In genomic region chr12:84114153-84114994, GRCm38 (mm10) we compare ENCODE assay signal across 8 mouse cellular contexts. TPM values are rescaled to one million over a fixed set of nuclear protein-coding genes. Genes with fewer than 3 reads are reported as not detected.
A peak's percentile ranks its signal among the peaks of the same experiment; 100 is the strongest.
DNase-seq lines count a peak whose midpoint lies in the region; ATAC-seq and TF ChIP-seq lines count a peak whose summit lies in the region.

Dnal1 (plus strand) TSS chr12:84114366.

- DNase-seq in A20 (ENCODE audit: low read depth, low spot score) = peak; percentile 94
- DNase-seq in heart, adult 9 months (ENCODE audit: low spot score in 2 of 2) = peak; percentile 82 to 84
- peak; percentile 92 for DNase-seq in kidney, adult 9 months
- DNase-seq in spleen, adult 2 months (ENCODE audit: low read depth in 1 of 2, low spot score in 2 of 2) = peak; percentile 49 to 69

- ATAC-seq in embryonic facial prominence, embryonic 15.5 days (ENCODE audit: insufficient number of reproducible peaks, low FRiP score, low TSS enrichment, low read depth) = peak; percentile 96
- ATAC-seq in limb, embryonic 13.5 days (ENCODE audit: low FRiP score, low read depth) = peak; percentile 98
- peak; percentile 98 for ATAC-seq in midbrain, embryonic 15.5 days (replicated peaks)

- H3K4me3 ChIP-seq in bone marrow, adult 2 months (replicated peaks; ENCODE audit: control insufficient read depth, low read depth, low read length) = peak within 1 kb of the TSS; percentile 66
- H3K4me3 ChIP-seq in embryonic facial prominence, embryonic 15.5 days (replicated peaks) = peak within 1 kb of the TSS; percentile 85
- H3K4me3 ChIP-seq in limb, embryonic 13.5 days = peak within 1 kb of the TSS; percentile 79
- peak within 1 kb of the TSS; percentile 97 for H3K4me3 ChIP-seq in midbrain, embryonic 15.5 days
- peak within 1 kb of the TSS; percentile 68 for H3K4me3 ChIP-seq in spleen, adult 2 months (ENCODE audit: extremely low read depth, insufficient read depth, insufficient read length)

- no peaks in the 10 kb centered on the region for H3K4me1 ChIP-seq in bone marrow, adult 2 months (ENCODE audit: control insufficient read depth, insufficient read depth, low read length)
- H3K4me1 ChIP-seq in embryonic facial prominence, embryonic 15.5 days = peaks cover 9% of the 10 kb centered on the region
- H3K4me1 ChIP-seq in limb, embryonic 13.5 days = peaks cover 9% of the 10 kb centered on the region
- H3K4me1 ChIP-seq in midbrain, embryonic 15.5 days = peaks cover 10% of the 10 kb centered on the region
- peaks cover 3% of the 10 kb centered on the region; the same call in 1 of the 2 replicates for H3K4me1 ChIP-seq in spleen, adult 2 months (ENCODE audit: control insufficient read depth, insufficient read depth, insufficient read length)

- peak within 1 kb of the TSS; percentile 62 for H3K4me2 ChIP-seq in embryonic facial prominence, embryonic 15.5 days (replicated peaks)
- peak within 1 kb of the TSS; percentile 82 for H3K4me2 ChIP-seq in limb, embryonic 13.5 days (replicated peaks)
- peak within 1 kb of the TSS; percentile 64 for H3K4me2 ChIP-seq in midbrain, embryonic 15.5 days

- H3K36me3 ChIP-seq in embryonic facial prominence, embryonic 15.5 days = no peaks in the 10 kb centered on the region
- no peaks in the 10 kb centered on the region for H3K36me3 ChIP-seq in limb, embryonic 13.5 days
- H3K36me3 ChIP-seq in midbrain, embryonic 15.5 days (replicated peaks) = no peaks in the 10 kb centered on the region
- H3K36me3 ChIP-seq in spleen, adult 2 months (ENCODE audit: control insufficient read depth, insufficient read depth, low read length) = no peaks in the 10 kb centered on the region

- no peaks in the 10 kb centered on the region for H3K27me3 ChIP-seq in embryonic facial prominence, embryonic 15.5 days
- no peaks in the 10 kb centered on the region for H3K27me3 ChIP-seq in limb, embryonic 13.5 days
- no peaks in the 10 kb centered on the region for H3K27me3 ChIP-seq in midbrain, embryonic 15.5 days (replicated peaks)
- no peaks in the 10 kb centered on the region for H3K27me3 ChIP-seq in spleen, adult 2 months (ENCODE audit: control insufficient read depth, insufficient read depth, low read length)

- H3K9me3 ChIP-seq in embryonic facial prominence, embryonic 15.5 days (replicated peaks) = no peaks in the 10 kb centered on the region
- no peaks in the 10 kb centered on the region for H3K9me3 ChIP-seq in limb, embryonic 13.5 days
- no peaks in the 10 kb centered on the region for H3K9me3 ChIP-seq in midbrain, embryonic 15.5 days

- peak within 1 kb of the TSS; percentile 31 for H3K9ac ChIP-seq in embryonic facial prominence, embryonic 15.5 days
- peak within 1 kb of the TSS; percentile 76 for H3K9ac ChIP-seq in limb, embryonic 13.5 days
- peak within 1 kb of the TSS; percentile 78 for H3K9ac ChIP-seq in midbrain, embryonic 15.5 days

- H3K27ac ChIP-seq in bone marrow, adult 2 months (ENCODE audit: control insufficient read depth, insufficient read depth, low read depth, low read length, poor library complexity) = no peak within 1 kb of the TSS
- H3K27ac ChIP-seq in embryonic facial prominence, embryonic 15.5 days (replicated peaks) = 0 out of 2 replicates have a peak within 1 kb of the TSS, but pooled peaks have one; percentile 44
- H3K27ac ChIP-seq in limb, embryonic 13.5 days = 0 out of 2 replicates have a peak within 1 kb of the TSS, but pooled peaks have one; percentile 28
- H3K27ac ChIP-seq in midbrain, embryonic 15.5 days = peak within 1 kb of the TSS; percentile 84
- H3K27ac ChIP-seq in spleen, adult 2 months (ENCODE audit: insufficient read depth, low read length) = no peak within 1 kb of the TSS

- TF ChIP-seq CTCF in bone marrow, adult 2 months (IDR thresholded peaks at IDR 0.05; ENCODE audit: control insufficient read depth, insufficient read depth, low read length) = no peak
- no peak for TF ChIP-seq CTCF in spleen, adult 2 months (IDR thresholded peaks at IDR 0.05; ENCODE audit: extremely low read depth, insufficient read depth, insufficient read length, insufficient replicate concordance)

- TF ChIP-seq POLR2A in bone marrow, adult 2 months (IDR thresholded peaks at IDR 0.05; ENCODE audit: borderline replicate concordance, control insufficient read depth, low read depth, low read length) = no peak
- no peak for TF ChIP-seq POLR2A in spleen, adult 2 months (IDR thresholded peaks at IDR 0.05; ENCODE audit: low read depth, low read length)

- 3% methylated on average over 34 of the region's 35 CpGs for WGBS in bone marrow, adult 2 months
- 1% methylated on average over 32 of the region's 35 CpGs for WGBS in embryonic facial prominence, embryonic 15.5 days
- 3% methylated on average over 29 of the region's 35 CpGs for WGBS in limb, embryonic 13.5 days
- 3% methylated on average over 29 of the region's 35 CpGs for WGBS in midbrain, embryonic 15.5 days
- 5% methylated on average over 35 of the region's 35 CpGs for WGBS in spleen, adult 2 months

RNA-seq across cellular contexts. Expression of gene Dnal1, which starts in this region (rescaled TPM):
- polyA plus RNA-seq in bone marrow, adult 2 months (2011; ENCODE audit: insufficient read depth, insufficient read length, low replicate concordance, missing spikeins) = 0.60 and 1.7 TPM in 2 replicates
- polyA plus RNA-seq in embryonic facial prominence, embryonic 15.5 days (2015; fragmentation: Nextera tagmentation; extraction: Ambion mirVana) = 6.0 and 6.3 TPM in 2 replicates
- 6.1 and 7.8 TPM in 2 replicates for polyA plus RNA-seq in limb, embryonic 13.5 days (2015; fragmentation: Nextera tagmentation; extraction: Ambion mirVana)
- 8.2 and 10.8 TPM in 2 replicates for polyA plus RNA-seq in midbrain, embryonic 15.5 days (2015; fragmentation: Nextera tagmentation; extraction: Ambion mirVana)
- 0.49 and 0.88 TPM in 2 replicates for polyA plus RNA-seq in spleen, adult 2 months (2012; rRNA removed)

Comparison
In these comparisons a context has a peak if more than half of its experiments do, and no peak if none do; other contexts are left out.
1. Peak in DNase-seq and H3K4me3 ChIP-seq in spleen, adult 2 months; RNA of the gene not detected or under 1 TPM.
2. H3K27ac ChIP-seq: peak in embryonic facial prominence, embryonic 15.5 days (single experiment), limb, embryonic 13.5 days (single experiment) and midbrain, embryonic 15.5 days (single experiment); none in bone marrow, adult 2 months (single experiment) and spleen, adult 2 months (single experiment).
3. Peak in every context shown above with its lines, with median percentiles within 50 percentile points of each other: DNase-seq, H3K4me3 ChIP-seq, ATAC-seq, H3K4me2 ChIP-seq and H3K9ac ChIP-seq.